Mouse (Mus musculus) midbrain, embryonic 10.5 days (tissue): ENCODE data around the gene Frrs1l. TPM values are rescaled to one million over a fixed set of nuclear protein-coding genes. Genes with fewer than 3 reads are reported as not detected.

Experiments
- DNase-seq: peaks from one replicate; pipeline ENCODE4 v3.0.0-alpha.2; 2017; ENCODE audit warnings: low spot score
- H3K27ac ChIP-seq: fragments of 300-500 bp; sonication (generic); replicated peaks from 2 replicates; pipeline ENCODE4 v1.5.1; 2016; ENCODE audit warnings: mild to moderate bottlenecking
- H3K27me3 ChIP-seq: fragments of 300-500 bp; sonication (generic); 2 replicates; pipeline ENCODE4 v1.6.1; 2016; ENCODE audit warnings: low read depth, mild to moderate bottlenecking; ENCODE audit not compliant: poor library complexity, severe bottlenecking
- H3K36me3 ChIP-seq: fragments of 300-500 bp; sonication (generic); 2 replicates; pipeline ENCODE4 v1.6.1; 2016; ENCODE audit warnings: mild to moderate bottlenecking, moderate library complexity
- H3K4me1 ChIP-seq: fragments of 300-500 bp; sonication (generic); 2 replicates; pipeline ENCODE4 v1.6.1; 2016
- H3K4me3 ChIP-seq: fragments of 300-500 bp; sonication (generic); 2 replicates; pipeline ENCODE4 v1.5.1; 2016; ENCODE audit warnings: mild to moderate bottlenecking, moderate library complexity
- H3K9me3 ChIP-seq: fragments of 300-500 bp; sonication (generic); replicated peaks from 2 replicates; pipeline ENCODE4 v1.6.1; 2016; ENCODE audit warnings: mild to moderate bottlenecking
- WGBS: fragments of 180-500 bp; shearing (Covaris S2); methylation state at CpG from one replicate; pipeline ENCODE4 v1.1.7; 2016; 5-methylcytosine and 5-hydroxymethylcytosine counted together
- polyA plus RNA-seq: library from polyadenylated mRNA; unstranded; fragments of >200 nt; fragmentation: Nextera tagmentation; extraction: Ambion mirVana; gene quantifications from 2 replicates; pipeline ENCODE4 v1.2.1, GENCODE M21; 2016

The Frrs1l gene
- polyA plus RNA-seq, 1 experiment from 2014 or later = 2.0 TPM

DNA sequence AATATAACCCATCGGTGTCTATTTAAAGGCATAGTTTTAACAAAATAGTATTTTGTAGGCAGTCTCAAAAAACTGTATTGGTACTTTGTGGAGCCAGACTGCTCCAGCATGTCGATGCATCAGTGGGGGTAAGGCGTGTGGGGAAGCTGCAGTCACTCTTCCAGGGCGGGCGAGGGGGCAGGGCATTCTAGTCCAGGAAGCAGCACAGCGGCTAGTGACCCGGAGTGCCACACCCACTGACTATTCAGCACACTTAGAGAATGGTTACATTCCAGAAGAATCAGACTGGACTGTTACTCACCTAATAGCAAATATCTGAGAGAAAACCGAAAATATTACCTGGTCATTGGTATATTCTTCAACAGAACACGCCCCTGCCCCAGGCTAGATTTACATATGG lies 32.7 kb downstream of the Frrs1l start:
- no peak for DNase-seq
- no peaks in the 10 kb centered on the region for H3K9me3 ChIP-seq
- no peaks in the 10 kb centered on the region for H3K27me3 ChIP-seq
- WGBS = 66% methylated on average over 9 of the region's 9 CpGs
- no peak overlapping the region for H3K4me3 ChIP-seq
- no peaks in the 10 kb centered on the region for H3K36me3 ChIP-seq
- no peak overlapping the region for H3K27ac ChIP-seq
- no peaks in the 10 kb centered on the region for H3K4me1 ChIP-seq

DNA sequence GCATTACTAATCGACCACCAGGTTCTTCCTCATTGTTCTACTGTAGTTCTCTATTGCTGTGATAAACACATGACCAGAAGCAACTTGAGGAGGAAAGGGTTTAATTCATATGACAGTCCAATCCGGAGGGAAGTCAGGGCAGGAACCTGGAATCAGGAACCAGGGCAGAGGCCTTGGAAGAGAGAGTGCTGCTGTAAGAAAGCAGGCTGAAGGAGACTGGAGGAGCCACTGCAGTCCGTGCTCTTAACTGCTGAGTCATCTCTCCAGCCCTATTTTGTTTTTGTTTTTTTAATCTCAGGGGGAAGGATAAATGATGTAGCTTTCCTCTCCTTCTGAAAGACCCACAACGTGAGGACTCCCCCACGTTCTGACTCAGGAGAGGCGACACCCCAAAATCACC lies 37.0 kb downstream of the Frrs1l start:
- no peaks in the 10 kb centered on the region for H3K4me1 ChIP-seq
- H3K4me3 ChIP-seq = no peak overlapping the region
- WGBS = 68% methylated on average over 6 of the region's 6 CpGs
- DNase-seq = no peak
- H3K36me3 ChIP-seq = no peaks in the 10 kb centered on the region
- H3K27ac ChIP-seq = no peak overlapping the region
- no peaks in the 10 kb centered on the region for H3K27me3 ChIP-seq
- no peaks in the 10 kb centered on the region for H3K9me3 ChIP-seq

DNA sequence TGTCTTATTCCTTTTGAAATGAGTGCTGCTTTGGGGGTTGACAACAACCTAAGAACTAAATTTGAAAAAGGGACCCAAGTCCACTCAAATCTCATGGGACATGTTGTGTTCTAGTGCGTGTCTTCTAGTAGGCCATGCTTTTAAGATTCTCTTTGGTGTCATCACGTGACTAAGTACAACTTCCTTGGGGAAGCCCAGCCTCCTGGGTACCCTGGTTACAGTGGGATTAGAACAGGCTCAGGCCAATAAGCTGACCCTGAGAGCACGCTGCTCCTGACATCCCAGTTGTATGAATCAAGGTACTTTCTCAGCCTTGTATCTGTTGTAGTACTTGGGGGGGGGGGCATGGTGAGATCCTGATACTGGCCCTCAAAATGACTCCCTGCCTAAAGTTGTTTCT lies 38.5 kb downstream of the Frrs1l start:
- no peak overlapping the region for H3K4me3 ChIP-seq
- H3K27ac ChIP-seq = no peak overlapping the region
- DNase-seq = no peak
- no peaks in the 10 kb centered on the region for H3K27me3 ChIP-seq
- WGBS = 86% methylated on average over 3 of the region's 3 CpGs
- no peaks in the 10 kb centered on the region for H3K9me3 ChIP-seq
- H3K36me3 ChIP-seq = no peaks in the 10 kb centered on the region
- peaks cover 8% of the 10 kb centered on the region for H3K4me1 ChIP-seq

DNA sequence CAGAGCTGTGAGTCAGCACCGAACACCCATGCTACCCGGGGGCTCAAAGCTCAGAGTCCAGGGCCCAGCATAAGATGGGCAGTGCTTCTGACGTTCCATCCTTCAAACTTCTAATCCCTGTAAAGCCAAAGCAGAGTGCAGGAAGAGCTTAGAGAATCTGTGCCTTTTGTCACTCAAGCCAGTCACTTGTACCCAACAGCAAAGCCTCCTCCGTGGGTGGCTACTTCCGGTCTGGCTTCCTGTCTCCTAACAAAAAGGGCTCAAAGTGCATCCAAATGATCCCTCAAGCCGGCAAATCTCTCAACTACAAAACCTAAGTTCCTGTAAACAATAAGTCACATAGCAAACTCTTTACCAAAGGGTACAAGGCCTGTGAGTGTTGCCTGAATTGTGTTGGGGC lies 40.7 kb downstream of the Frrs1l start:
- H3K4me1 ChIP-seq = peaks cover 28% of the 10 kb centered on the region
- 65% methylated on average over 6 of the region's 6 CpGs for WGBS
- H3K27me3 ChIP-seq = no peaks in the 10 kb centered on the region
- H3K36me3 ChIP-seq = peaks cover 2% of the 10 kb centered on the region; the same call in 1 of the 2 replicates
- H3K9me3 ChIP-seq = no peaks in the 10 kb centered on the region
- H3K27ac ChIP-seq = no peak overlapping the region
- H3K4me3 ChIP-seq = no peak overlapping the region
- no peak for DNase-seq

DNA sequence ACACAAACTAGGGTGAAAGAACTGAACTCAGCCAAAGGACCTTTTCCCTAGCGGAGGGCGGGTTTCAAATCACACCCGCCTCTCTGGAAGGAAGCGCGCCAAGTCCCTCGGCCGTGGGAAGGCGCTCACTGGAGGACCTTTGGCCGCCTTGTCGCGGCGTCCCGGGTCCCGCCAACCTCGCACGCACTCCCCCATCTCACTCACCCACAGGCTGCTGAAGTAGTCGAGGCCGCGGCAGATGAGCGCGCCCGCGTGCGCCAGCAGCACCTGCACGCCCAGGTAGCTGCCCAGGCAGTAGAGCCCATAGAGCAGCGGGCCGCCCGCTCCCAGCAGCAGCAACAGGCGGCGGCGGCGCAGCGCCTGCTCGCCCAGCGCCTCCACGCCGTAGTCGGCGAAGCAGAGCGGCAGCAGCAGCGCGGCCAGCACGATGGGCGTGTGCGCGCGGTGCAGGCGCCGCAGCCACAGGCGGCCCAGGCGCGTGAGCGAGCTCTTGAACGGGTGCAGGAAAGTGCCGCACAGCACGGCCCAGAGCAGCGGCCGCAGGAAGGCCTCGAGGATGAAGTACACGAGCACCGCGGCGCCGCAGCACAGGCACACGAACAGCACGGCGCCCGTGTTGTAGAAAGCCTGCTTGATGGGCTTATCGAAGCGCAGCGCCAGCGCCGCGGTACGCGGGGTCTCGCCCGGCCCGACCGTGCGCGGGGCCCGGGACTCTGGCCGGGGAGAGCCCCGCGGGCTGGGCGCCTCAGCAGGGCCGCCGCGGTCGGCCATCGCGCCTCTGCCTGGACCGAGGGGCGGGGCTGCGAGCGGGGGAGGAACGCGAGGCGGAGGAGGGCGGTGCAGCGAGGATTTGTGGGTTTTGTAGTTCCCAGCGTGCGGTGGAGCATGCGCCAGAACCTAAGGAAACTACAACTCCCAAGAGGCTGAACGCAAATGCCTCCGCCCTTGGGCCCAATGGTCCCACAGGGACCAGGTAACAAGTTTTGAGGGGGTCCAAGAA lies 43.2 kb downstream of the Frrs1l start, which contains the start of gene Tmem245:
TSS of gene Tmem245 (minus strand) at position 797 of the 1,000 bp plus-strand sequence.
- peaks cover 51% of the 10 kb centered on the region for H3K4me1 ChIP-seq
- no peaks in the 10 kb centered on the region for H3K27me3 ChIP-seq
- WGBS = under 1% methylated on average over 107 of the region's 107 CpGs
- peak within 1 kb of the TSS; percentile 90 for H3K4me3 ChIP-seq
- peak; percentile 94 for DNase-seq
- H3K27ac ChIP-seq = peak within 1 kb of the TSS; percentile 94
- no peaks in the 10 kb centered on the region for H3K9me3 ChIP-seq
- peaks cover 4% of the 10 kb centered on the region; the same call in 1 of the 2 replicates for H3K36me3 ChIP-seq

DNA sequence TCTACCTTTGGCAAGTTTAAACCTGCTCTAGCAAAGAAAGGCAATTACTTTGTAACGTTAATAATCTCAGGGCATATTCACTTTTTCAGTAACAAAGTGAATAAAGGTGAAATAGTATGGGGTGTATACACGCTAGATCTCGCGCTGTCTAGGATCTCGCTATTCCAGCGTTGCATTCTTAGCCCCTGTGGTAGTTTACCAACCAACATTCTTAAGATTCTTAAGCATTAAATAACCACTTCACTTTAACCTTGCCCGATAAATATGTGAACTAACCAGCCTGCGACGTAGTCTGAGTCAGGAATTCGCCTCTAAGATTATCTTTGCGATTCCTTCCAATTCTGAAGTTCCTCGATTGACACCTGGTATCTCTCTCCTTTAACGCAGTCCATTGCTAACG lies 44.0 kb downstream of the Frrs1l start:
- peak overlapping the region; percentile 90 for H3K4me3 ChIP-seq
- peak overlapping the region; percentile 94 for H3K27ac ChIP-seq
- no peaks in the 10 kb centered on the region for H3K9me3 ChIP-seq
- no peak for DNase-seq
- 2% methylated on average over 14 of the region's 14 CpGs for WGBS
- no peaks in the 10 kb centered on the region for H3K27me3 ChIP-seq
- peaks cover 4% of the 10 kb centered on the region; the same call in 1 of the 2 replicates for H3K36me3 ChIP-seq
- H3K4me1 ChIP-seq = peaks cover 55% of the 10 kb centered on the region

DNA sequence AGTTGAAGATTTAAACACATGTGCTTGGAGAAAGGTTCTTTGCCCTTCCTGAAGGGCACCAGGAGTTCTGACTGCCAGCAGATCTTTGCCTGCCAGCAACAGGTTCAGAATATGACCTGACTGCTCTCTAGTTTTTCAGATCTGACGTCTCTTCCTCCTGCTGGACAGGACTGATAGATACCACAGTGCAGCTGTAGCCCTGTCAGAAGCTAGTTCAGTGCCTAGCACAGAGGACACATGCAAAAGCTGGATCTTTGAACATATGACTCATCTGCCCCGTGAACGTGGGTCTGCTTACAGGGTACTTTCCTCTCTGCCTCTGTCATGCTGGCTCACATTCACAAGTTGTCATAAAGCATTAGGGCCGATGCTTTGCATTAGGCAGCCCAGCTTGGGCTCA lies 45.9 kb downstream of the Frrs1l start:
- Histone ChIP-seq H3K27me3 (no peaks in the 10 kb centered on the region), H3K36me3 (peaks cover 4% of the 10 kb centered on the region; the same call in 1 of the 2 replicates), H3K4me1 (peaks cover 58% of the 10 kb centered on the region), H3K9me3 (no peaks in the 10 kb centered on the region), H3K27ac (no peak overlapping the region), H3K4me3 (no peak overlapping the region)
- DNase-seq = no peak
- 69% methylated on average over 4 of the region's 4 CpGs for WGBS

DNA sequence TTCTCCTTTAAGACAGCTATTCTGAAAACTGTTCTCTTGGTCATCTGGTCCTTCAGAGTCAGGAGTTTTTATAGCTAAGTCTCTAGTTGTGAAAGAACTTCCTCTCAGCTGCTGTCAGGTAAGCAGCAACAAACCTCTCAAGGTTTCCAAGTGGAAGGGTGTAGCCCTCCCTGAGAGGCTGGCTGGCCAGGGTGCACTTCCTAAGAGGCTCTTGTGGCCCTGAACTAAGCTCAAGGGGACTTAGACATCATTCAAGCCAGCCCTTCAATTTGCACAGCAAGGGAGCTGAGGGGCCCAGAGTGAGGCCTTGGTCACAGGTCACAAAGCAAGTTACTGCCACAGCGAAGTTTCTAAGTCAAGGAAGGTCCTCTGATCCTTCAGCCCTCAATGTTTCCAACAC lies 46.9 kb downstream of the Frrs1l start:
- Histone ChIP-seq H3K27me3 (no peaks in the 10 kb centered on the region), H3K36me3 (peaks cover 4% of the 10 kb centered on the region; the same call in 1 of the 2 replicates), H3K4me1 (peaks cover 58% of the 10 kb centered on the region), H3K9me3 (no peaks in the 10 kb centered on the region), H3K4me3 (no peak overlapping the region), H3K27ac (0 out of 2 replicates have a peak overlapping the region, but pooled peaks have one; percentile 9)
- no peak for DNase-seq
- WGBS = 28% methylated on average over 1 of the region's 1 CpGs

DNA sequence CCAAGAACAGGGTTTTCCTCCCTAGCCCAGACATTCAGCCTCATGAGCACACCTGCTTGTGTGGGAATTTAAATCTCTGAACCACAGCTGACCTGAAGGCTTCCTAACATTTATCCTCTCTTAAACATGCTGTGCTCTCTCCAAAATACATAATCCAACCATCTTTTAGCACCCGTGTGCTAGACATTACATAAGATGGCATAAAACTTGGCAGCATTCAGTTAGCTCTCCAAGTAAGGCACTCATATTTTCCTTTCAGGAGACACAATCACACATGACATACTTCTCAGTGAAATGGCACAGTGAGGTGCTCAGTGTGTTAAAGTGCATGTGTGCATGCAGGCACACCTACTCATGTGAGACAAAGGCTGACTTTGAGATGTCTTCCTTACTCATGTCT lies 47.6 kb downstream of the Frrs1l start:
- Histone ChIP-seq H3K4me3 (no peak overlapping the region), H3K27me3 (no peaks in the 10 kb centered on the region), H3K36me3 (peaks cover 4% of the 10 kb centered on the region; the same call in 1 of the 2 replicates), H3K27ac (no peak overlapping the region), H3K4me1 (peaks cover 55% of the 10 kb centered on the region), H3K9me3 (no peaks in the 10 kb centered on the region)
- 81% methylated on average over 1 of the region's 1 CpGs for WGBS
- no peak for DNase-seq

DNA sequence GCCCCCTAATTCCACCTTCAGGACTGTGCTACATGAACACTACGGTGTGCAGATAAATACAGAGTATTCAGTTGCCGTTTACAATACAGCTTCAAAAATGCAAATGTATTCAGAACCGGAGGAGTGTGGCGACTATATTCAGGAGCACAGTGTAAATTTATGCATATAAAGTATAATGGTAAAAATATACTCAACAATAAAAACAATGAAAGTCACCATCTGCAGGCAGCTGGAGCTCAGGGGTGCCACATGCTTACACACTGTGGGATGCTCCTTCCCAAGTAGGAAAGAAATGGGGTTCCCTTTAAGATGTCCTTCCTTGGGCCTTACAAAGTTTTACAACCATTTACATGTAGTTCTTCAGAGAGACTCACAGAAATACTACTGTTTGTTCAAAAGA lies 48.7 kb downstream of the Frrs1l start:
- DNase-seq = no peak
- no peaks in the 10 kb centered on the region for H3K9me3 ChIP-seq
- no peak overlapping the region for H3K27ac ChIP-seq
- H3K36me3 ChIP-seq = peaks cover 9% of the 10 kb centered on the region
- no peaks in the 10 kb centered on the region for H3K27me3 ChIP-seq
- 91% methylated on average over 4 of the region's 4 CpGs for WGBS
- H3K4me1 ChIP-seq = peaks cover 48% of the 10 kb centered on the region
- H3K4me3 ChIP-seq = no peak overlapping the region

DNA sequence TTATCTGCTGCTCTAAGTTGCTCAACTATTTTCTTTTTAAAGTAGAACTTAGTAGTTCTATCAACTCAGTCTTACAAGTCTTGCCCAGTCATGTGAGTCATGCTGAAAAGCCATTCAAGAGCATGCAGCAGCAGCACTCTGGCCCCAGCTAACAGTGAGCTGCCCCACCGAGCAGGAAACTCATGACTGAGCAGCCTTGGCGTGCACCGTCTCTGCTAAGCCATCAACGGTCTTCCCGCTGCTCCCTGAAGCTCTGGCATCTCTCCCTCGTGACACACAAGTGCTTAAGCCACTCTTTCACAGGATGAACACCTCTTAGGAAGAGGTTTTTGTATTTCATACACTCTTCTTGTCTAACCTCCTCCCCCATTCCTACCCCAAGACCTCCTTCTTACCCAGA lies 53.1 kb downstream of the Frrs1l start:
- Histone ChIP-seq H3K4me1 (peaks cover 10% of the 10 kb centered on the region), H3K4me3 (no peak overlapping the region), H3K36me3 (peaks cover 48% of the 10 kb centered on the region), H3K9me3 (no peaks in the 10 kb centered on the region), H3K27me3 (no peaks in the 10 kb centered on the region), H3K27ac (no peak overlapping the region)
- no peak for DNase-seq
- 64% methylated on average over 6 of the region's 6 CpGs for WGBS

DNA sequence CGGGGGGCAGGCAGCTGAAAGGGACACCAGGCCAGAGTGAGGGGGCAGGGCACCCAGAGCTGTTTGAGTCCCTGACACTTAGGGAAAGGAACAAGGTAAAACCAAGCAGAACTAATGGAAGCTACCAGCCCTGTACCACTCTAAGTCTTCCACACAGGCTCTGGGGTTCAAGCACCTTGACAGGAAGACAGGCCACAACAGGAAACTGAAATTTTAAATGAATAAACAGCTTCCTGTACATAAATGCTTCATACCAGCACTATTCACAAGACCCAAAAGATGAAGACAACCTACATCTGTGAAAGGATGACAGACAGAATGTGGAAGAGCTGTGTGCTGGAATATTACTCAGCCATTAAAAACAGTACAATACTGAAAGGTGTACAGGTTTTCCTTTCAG lies 54.9 kb downstream of the Frrs1l start:
- no peak overlapping the region for H3K27ac ChIP-seq
- H3K4me3 ChIP-seq = no peak overlapping the region
- peaks cover 66% of the 10 kb centered on the region for H3K36me3 ChIP-seq
- no CpG with 5 or more reads among the region's 1 CpGs for WGBS
- no peaks in the 10 kb centered on the region for H3K27me3 ChIP-seq
- no peaks in the 10 kb centered on the region for H3K9me3 ChIP-seq
- 0 out of 2 replicates have a peak, but pooled peaks cover 3% of the 10 kb centered on the region for H3K4me1 ChIP-seq
- DNase-seq = no peak

DNA sequence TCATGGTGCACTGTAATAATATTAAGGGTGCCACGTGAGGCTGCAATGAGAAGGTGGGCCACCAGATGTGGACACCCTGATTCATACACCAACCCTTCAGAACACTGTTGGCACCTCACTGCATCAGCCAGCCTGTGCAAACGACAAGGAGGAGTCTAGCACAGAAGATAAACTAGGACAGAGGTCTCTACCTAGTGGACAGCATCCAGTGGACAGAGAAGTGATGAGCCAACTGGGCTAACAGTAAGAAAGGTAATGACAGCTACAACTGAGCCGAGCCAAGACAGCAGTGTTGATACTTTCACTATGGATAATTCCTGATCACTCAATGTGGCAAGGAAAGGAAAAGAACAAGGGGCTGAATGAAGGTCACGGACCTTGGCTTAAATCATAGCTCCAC lies 57.0 kb downstream of the Frrs1l start:
- WGBS = 92% methylated on average over 4 of the region's 4 CpGs
- peaks cover 84% of the 10 kb centered on the region for H3K36me3 ChIP-seq

More for the DNA sequence above, 57.0 kb downstream of the Frrs1l start:
- DNase-seq = no peak
- Histone ChIP-seq H3K27me3 (no peaks in the 10 kb centered on the region), H3K9me3 (no peaks in the 10 kb centered on the region), H3K4me3 (no peak overlapping the region), H3K4me1 (0 out of 2 replicates have a peak, but pooled peaks cover 3% of the 10 kb centered on the region), H3K27ac (no peak overlapping the region)
